Mouse (Mus musculus) MEL (cell line): ENCODE measurements around the gene Asb1.
A peak's percentile ranks its signal among the peaks of the same experiment; 100 is the strongest.

Source experiments
- CHD2 ChIP-seq: IDR thresholded peaks from 2 replicates; pipeline ENCODE4 v1.6.1; 2011; ENCODE audit warnings: low read length, improper control_type of control experiment
- CTCF ChIP-seq, 3 experiments: IDR thresholded peaks in 2 of 3; conservative IDR thresholded peaks in 1 of 3; 2 replicates each; pipeline ENCODE4 v1.5.1; 2011 to 2012; ENCODE audit warnings: low read length in 3 of 3, low read depth in 2 of 3, mild to moderate bottlenecking in 2 of 3, improper control_type of control experiment in 1 of 3, inconsistent platforms in 1 of 3, mixed read lengths in 1 of 3, moderate library complexity in 1 of 3; ENCODE audit not compliant: control insufficient read depth in 1 of 3, insufficient read depth in 1 of 3, poor library complexity in 1 of 3, severe bottlenecking in 1 of 3
- ELF1 ChIP-seq: IDR thresholded peaks from 2 replicates; pipeline ENCODE4 v1.6.1; 2014; ENCODE audit warnings: low read depth, mild to moderate bottlenecking, inconsistent platforms, low read length, improper control_type of control experiment, moderate library complexity
- EP300 ChIP-seq, 2 experiments: IDR thresholded peaks; 2 replicates each; pipeline ENCODE4 v1.6.1; 2011; ENCODE audit warnings: improper control_type of control experiment in 2 of 2, low read length in 2 of 2, low read depth in 1 of 2, mild to moderate bottlenecking in 1 of 2
- GATA1 ChIP-seq: IDR thresholded peaks from 2 replicates; pipeline ENCODE4 v1.6.1; 2011; ENCODE audit warnings: low read depth, low read length, improper control_type of control experiment
- KAT2A ChIP-seq: conservative IDR thresholded peaks from 2 replicates; pipeline ENCODE4 v1.6.1; 2012; ENCODE audit warnings: low read depth, low read length, improper control_type of control experiment, inconsistent platforms
- MAFK ChIP-seq: IDR thresholded peaks from 2 replicates; pipeline ENCODE4 v1.6.1; 2011; ENCODE audit warnings: low read depth, mild to moderate bottlenecking, low read length, improper control_type of control experiment, borderline replicate concordance
- MYC ChIP-seq: IDR thresholded peaks from 2 replicates; pipeline ENCODE4 v1.6.1; 2011; ENCODE audit warnings: low read depth, mild to moderate bottlenecking, low read length, improper control_type of control experiment, moderate library complexity
- POLR2A ChIP-seq, 2 experiments: IDR thresholded peaks; 2 replicates each; pipeline ENCODE4 v1.6.1; 2011 to 2012; ENCODE audit warnings: low read length in 2 of 2, mild to moderate bottlenecking in 2 of 2, control low read depth in 1 of 2, improper control_type of control experiment in 1 of 2, low read depth in 1 of 2, moderate library complexity in 1 of 2; ENCODE audit not compliant: control insufficient read depth in 1 of 2, insufficient read depth in 1 of 2, poor library complexity in 1 of 2
- SIN3A ChIP-seq: IDR thresholded peaks from 2 replicates; pipeline ENCODE4 v1.6.1; 2012; ENCODE audit warnings: low read length, improper control_type of control experiment, inconsistent platforms
- TBP ChIP-seq: IDR thresholded peaks from 2 replicates; pipeline ENCODE4 v1.8.0; 2011; ENCODE audit warnings: low read depth, low read length, improper control_type of control experiment
- USF1 ChIP-seq: IDR thresholded peaks from 2 replicates; pipeline ENCODE4 v1.6.1; 2014; ENCODE audit warnings: low read depth, mild to moderate bottlenecking, inconsistent platforms, low read length, improper control_type of control experiment, moderate library complexity

DNA sequence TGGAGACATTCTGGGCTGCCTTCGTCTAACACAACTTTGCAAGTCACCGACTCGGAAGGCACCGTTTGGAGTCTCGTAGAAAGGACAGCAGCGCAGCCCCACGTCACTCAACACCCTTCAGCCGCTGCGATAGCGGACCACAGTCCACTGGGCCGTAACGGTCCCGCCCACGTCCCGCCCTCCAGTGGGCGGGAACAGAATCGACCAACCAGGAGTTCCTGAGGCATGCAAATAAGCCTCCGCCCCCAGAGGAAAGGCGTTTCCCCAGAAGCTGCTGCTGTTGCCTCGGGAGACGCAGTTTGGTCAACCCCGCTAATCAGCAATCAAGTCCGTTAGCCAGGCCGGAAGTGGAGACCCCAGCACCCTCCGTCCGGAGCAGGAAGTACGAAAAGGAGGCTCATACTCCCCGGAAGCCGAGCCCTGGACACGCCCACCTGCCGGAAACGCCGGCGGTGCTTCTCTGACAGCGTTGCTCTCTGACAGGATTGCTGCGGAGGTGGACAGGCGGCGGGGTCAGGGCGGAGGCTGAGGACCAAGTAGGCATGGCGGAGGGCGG is at the start of gene Asb1:
- TF ChIP-seq USF1, result peak; percentile 47; the same call in 1 of the 2 replicates
- TF ChIP-seq EP300 (IDR thresholded peaks at IDR 0.05; ENCODE audit: low read depth in 1 of 2, low read length in 2 of 2), result peak; percentile 29 to 95; a peak in 3 of 4 replicates
- TF ChIP-seq CTCF (IDR thresholded peaks at IDR 0.05 in 2 of 3, conservative IDR thresholded peaks at IDR 0.05 in 1 of 3; ENCODE audit: control insufficient read depth in 1 of 3, insufficient read depth in 1 of 3, low read depth in 2 of 3, low read length in 3 of 3, poor library complexity in 1 of 3, severe bottlenecking in 1 of 3), result no peak
- TF ChIP-seq ELF1, result peak; percentile 97
- TF ChIP-seq TBP, result peak; percentile 77
- TF ChIP-seq POLR2A (IDR thresholded peaks at IDR 0.05; ENCODE audit: control insufficient read depth in 1 of 2, insufficient read depth in 1 of 2, low read depth in 1 of 2, low read length in 2 of 2, poor library complexity in 1 of 2), result peak; percentile 86 to 97
- TF ChIP-seq MYC, result no peak
- peak; percentile 98 for TF ChIP-seq SIN3A
- TF ChIP-seq CHD2, result no peak
- TF ChIP-seq GATA1, result peak; percentile 81
- TF ChIP-seq KAT2A, result no peak; the same call in 1 of the 2 replicates
- no peak for TF ChIP-seq MAFK
